Mouse (Mus musculus): Measurements from ENCODE around the gene Zfp853. TPM values are rescaled to one million over a fixed set of nuclear protein-coding genes. Genes with fewer than 3 reads are reported as not detected.

Gene Zfp853
- under 1 TPM; 0.17 to 0.38 TPM for total RNA-seq (2021)
- long read RNA-seq, experiment 1 = 0 reads
- long read RNA-seq, experiment 2 = 0 reads

DNA sequence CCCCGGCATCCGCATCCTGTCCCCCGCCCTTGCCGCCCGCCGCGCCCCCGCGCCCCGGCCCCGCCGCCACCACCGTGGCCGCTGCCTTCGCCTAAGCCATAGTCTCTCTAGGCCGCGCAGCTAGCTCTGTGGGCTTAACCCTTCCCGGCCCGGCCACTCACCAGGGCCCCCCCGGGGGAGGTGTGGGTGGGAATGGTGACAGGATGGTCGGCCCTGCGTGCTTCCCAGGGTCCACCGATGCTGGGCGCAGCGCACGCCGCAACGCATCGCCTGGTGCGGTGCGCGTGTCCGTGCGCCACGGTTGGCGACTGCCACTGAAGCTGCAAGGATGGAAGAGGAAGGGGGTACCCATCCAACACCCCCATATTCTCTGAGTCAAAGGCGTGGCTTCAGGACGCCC is at the start of gene Zfp853:
Gene Zfp853 (minus strand): TSS at position 220 of the 400 bp plus-strand sequence.
- DNase-seq (ENCODE audit: low spot score in 2 of 2) = no peak

DNA sequence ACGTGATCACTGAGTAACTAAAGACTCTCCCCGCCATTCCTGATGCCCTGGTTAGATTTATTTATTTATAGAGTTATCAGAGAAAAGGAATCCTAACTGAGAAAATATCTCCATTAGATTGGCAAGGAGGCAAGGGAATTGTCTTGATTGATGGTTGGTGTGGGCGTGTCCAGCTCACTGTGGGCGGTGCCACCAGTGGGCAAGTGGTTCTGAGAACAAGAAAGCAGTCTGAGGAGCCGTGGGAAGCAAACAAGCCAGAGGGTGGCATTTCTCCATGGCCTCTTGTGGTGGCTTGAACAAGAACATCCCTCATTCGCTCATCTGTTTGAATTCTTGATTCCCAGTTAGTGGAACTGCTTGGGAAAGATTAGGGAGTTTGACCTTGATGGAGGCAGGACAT is 46.2 kb upstream of the Zfp853 start:
- no peak for DNase-seq (ENCODE audit: low spot score in 2 of 2)

DNA sequence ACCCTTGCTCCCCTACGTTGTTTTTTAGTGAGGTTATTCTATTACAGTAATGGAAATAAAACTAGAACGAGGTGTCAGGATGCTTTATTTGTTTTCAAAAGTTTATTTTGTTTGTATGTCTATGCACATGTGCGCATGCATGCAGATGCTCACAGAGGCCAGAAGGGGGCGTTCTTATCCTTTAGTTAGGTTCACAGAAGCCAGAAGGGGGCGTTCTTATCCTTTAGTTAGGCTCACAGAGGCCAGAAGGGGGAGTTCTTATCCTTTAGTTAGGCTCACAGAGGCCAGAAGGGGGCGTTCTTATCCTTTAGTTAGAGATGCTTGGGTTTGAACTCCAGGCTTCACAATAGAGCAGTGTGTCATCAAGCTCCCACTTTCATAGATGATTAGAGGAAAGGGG is 43.1 kb upstream of the Zfp853 start:
- DNase-seq (ENCODE audit: low spot score in 2 of 2) = no peak

DNA sequence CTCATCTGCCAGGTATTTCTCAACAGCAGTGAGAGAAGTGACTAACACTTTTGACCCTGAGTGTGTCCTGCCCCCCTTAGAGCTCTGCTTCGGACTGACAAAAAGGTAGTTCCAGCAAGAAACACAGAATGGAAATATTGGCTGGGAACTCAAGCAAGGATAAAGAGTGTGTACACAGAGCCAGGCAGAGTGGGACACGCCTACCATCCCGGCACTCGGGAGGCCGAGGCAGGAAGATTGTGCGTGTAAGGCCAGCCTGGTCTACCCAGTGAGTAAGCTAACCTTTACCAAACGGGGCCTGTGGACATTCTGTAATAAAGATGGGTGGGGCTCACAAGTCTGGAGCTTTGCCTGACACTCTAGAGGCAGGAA is 41.7 kb upstream of the Zfp853 start:
- no peak for DNase-seq (ENCODE audit: low spot score in 2 of 2)

DNA sequence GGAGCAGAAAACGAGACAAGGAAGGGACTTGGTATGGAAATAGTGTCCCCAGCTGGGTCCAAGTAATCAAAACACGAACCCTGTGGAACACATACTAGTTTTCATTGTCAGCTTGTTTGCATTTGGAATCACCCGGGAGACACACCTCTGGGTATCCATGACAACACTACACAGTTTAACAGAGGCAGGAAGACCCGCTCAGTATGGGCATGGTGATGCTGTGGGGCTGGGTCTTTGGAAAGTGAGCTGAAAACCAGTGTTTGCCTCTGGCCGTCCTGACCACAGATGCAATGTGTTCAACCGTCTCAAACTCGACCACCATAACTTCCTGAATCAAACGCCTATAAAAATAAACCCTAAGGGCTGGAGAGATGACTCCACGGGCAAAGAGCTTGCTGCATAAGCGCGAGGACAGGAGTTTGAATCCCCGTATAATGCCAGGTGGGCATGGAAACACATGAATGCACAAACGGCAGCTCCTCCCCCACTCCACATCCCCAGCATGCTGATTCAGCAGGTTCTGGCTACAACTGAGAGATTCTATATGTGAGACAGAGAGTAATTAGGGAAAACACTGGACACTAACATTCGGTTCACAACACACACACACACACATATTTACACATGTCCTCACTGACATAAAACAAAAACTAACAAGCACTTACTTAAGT is 41.1 kb upstream of the Zfp853 start:
- no peak for DNase-seq (ENCODE audit: low spot score in 2 of 2)

DNA sequence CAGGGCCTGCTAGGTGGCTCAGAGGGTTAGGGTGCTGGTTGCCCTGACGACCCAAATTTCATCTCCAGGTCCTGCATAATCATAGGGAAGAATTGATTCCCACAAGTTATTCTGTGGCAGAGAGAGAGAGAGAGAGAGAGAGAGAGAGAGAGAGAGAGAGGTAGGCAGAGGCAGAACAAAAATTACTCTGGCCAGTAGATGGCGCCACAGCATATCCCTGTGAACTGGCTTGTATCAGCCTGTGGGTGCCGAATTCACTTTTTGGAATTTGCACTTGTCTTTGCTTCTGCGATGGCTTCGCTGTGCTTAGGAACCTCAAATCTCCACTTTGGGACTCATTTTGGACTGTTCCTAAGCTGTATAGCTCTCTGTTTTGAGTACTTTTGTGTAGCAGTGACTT is 40.4 kb upstream of the Zfp853 start:
- DNase-seq (ENCODE audit: low spot score in 2 of 2) = peak; percentile 73 to 75

DNA sequence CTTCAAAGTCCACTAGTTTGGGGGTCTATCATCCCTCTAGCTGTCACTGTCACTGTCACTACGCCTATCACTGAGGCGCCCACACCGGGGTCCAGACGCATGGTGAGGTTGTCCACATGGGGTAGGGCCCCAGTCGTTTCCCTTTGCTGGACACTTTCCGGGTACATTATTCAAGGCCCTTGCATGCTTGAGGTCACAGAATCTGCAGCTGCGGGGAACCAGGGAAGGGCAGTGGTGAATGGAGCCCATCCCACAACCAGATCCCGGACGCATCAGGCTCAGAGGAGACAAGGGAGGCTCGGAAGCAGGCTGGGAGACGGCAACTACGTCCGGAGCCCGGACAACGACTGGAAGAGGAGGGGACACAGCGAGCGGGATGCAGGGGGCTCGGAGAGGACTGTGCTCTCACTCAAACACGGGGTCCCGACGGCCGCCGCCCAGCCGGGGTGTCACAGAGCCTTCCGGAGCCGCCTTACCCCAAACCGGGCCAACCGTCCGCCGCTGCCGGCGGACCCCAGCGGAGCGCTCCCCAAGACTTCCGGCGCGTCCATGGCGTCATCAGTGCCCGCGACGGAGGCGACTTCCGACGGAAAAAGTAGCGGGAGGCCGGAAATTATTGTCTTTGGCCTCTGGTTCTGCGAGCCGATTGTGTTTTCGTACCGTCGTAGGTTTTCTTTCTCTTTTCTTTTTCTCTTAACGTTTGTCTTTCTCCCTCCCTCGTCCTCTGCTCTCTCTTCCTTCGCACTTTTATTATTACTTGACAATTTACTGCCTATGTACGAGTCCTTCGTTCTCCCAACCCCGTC is 35.5 kb upstream of the Zfp853 start, which contains the start of gene Zdhhc4:
Gene Zdhhc4 (minus strand): TSS at position 567 of the 806 bp plus-strand sequence.
- DNase-seq (ENCODE audit: low spot score in 2 of 2) = peak; percentile 94 to 97

DNA sequence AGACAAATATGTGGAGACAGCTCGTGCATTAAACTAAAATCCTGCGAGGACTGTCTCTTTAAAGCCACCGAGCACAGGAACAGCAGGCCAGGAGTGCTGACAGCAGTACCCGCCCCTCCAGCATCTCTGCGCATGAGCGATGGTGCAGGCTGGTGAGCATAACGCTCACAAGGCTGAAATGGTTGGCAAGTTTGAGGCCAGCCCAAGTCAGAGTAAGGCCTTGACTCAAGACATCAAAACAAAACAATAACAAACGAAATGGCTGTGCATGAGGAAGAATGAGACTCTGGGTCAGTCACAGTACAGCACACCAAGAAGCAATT is 23.8 kb upstream of the Zfp853 start:
- peak in 1 of 2 experiments; percentile 49 for DNase-seq (ENCODE audit: low spot score in 2 of 2)

DNA sequence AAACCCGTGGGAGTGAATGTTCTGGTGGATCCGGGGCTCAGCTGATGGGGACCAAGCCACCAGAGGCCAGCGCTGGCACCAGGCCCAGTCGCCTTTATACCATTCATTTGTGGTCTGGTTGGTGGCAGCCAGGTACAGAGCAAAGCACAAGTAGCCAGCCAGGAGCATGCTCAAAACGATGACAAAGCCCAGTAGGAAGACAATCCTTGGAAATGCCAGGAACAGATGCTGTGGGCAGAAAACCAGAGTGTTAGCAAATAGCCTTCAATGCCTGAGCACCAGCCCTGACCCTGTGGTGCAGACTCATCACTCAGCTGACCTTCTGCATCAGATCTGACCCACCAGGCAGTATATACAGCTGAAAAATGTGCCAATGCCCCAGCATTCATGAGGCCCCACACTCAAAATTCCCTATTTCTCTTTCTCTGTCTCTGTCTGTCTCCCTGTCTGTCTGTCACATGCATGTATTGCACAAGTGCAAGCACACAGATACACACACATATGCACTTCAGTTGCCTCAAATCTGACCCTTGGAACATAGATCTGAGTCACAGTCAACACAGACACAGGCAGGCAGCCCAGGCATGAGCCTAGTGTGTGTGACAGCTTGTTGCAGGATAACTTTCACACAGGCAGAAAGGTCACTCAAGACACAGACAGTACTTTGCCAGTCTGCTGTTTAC is 23.3 kb upstream of the Zfp853 start:
- DNase-seq (ENCODE audit: low spot score in 2 of 2) = peak in 1 of 2 experiments; percentile 38

DNA sequence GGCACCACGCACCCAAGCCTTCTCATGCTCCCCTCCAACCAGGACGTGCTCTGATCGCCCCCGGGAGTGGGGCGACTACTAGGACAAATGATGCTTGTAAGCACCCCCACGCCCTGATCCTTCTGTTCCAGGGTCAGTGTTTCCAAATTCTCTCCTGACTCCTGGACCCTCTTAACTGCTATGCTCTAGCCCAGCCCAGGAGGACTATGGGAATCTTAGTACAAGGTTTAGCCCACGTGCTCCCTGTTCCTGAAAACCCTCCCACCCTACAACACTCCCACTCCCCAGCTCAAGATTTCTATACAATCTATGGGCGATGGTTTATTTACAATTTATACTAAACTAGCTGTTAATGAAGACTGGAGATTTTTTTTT is 22.1 kb upstream of the Zfp853 start:
- DNase-seq (ENCODE audit: low spot score in 2 of 2) = no peak

DNA sequence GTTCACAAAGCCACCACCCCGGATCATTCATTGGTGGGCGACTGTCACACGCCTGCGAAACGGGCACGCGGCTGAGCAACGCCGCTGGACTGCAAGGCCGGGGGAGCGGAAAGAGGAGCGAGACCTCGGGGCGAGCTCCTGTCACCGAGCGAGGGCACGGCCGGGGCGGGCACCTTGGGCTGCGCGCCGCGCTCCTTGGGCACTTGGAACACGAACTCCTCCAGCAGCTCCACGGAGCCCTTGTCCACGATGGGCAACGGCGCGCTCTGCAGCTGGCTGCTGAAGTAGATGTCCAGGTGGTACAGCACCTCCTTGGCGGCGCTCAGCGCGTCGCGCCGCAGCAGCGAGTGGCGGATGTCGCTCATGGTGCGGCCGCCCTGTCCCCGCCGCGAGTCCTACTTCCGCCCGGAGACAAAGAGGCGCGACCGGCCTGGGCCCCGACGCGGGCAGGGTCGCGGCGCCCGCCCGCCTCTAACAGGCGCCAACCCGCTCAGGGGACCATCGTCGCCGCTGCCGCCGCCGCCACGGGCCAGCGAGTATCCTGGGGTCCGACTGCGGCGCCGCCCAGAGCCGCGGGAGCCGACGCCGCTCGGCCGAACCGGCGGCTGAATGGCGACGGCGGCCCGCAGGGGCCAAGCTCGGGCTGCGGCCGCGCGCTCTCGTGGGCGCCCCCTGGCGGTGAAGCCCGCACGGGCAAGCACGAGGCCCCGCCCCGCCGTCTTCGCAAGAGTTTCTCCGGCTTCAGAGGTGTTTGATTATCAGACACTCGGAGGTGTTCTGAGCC is 21.5 kb upstream of the Zfp853 start, which contains the start of gene E130309D02Rik:
Gene E130309D02Rik (minus strand): TSS at position 631 of the 784 bp plus-strand sequence.
- DNase-seq (ENCODE audit: low spot score in 2 of 2) = peak; percentile 95 to 97

DNA sequence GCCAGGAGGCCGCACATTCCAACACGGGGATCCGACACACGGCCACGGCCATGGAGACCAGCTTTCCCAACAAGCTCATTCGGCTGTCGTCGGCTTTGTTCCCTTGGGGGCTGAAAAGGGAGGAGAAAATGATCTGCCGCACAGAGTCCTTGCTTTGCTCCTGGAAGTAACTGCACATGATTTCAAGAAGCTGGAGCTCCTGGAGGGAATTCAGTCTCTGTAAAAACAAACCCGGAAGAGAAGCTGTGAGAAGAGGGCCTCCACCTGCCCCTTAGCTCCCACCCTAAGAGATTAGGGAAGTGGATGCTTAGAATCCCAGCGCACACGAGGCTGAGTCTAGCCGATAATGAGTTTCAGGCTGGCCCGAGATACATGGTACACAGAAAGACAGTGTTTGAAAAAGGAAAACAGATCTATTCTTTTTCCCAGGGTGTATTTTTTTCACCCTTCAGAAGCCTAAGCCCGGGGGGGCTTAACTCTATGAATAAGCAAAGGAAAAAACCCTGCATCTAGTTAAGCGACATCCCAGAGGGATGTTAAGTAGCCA is 20.8 kb upstream of the Zfp853 start:
- DNase-seq (ENCODE audit: low spot score in 2 of 2) = no peak

DNA sequence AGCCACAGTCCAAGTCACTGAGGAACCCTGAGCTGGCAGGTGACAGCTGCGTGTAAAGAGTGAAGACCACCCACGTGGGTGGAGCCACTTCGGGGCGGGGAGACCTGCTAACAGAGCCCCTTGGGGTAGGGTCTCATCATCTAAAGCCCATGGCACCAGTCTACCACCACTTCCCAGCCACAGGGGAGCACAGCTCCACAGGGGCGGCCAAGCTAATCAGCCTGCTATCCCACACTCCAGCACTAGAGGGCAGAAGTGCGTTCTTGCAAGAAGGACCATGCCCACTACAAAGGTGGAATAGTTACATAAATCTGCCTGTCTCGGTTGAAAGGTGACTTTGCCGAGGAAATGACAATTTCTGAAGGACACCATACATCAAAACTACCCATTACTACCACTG is 18.5 kb upstream of the Zfp853 start:
- peak; percentile 70 to 76 for DNase-seq (ENCODE audit: low spot score in 2 of 2)

DNA sequence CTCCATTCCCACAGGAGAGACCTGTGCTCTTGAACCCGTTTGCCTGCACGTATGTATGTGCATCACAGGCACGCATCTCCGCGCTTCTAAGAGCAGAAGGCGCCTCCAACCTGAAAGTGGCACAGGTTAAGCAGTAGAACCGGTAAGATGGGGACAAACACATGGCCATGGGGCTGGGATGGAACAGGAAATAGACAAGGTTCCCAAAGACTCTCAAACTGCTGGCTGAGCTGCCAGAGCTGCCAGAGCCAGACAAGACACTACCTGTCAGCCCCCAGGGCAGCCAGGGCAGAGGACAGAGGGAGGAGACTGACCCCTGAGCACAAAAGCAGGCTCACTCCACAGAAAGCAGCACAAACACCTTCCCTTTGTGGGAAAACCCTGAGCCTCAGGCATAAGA is 16.5 kb upstream of the Zfp853 start:
- DNase-seq (ENCODE audit: low spot score in 2 of 2) = no peak

DNA sequence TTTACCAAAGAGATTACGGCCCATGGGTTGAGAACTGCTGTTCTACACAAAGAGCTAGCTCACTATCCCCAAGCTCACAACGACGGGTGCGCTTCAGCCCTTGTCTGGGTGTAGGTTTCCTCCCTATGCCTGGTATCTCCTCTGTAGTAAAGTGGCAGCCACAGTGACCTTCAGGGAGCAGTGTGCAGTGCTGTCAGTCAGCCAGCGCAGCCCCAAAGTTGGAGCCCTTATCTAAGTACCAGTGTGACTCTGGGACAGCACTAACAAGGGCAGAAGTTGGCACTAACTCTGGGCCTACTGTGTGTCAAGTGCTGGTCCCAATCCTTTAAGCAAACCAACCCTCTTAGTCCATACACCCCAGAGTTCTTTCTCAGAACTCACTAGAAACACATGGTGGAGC is 15.4 kb upstream of the Zfp853 start:
- no peak for DNase-seq (ENCODE audit: low spot score in 2 of 2)

DNA sequence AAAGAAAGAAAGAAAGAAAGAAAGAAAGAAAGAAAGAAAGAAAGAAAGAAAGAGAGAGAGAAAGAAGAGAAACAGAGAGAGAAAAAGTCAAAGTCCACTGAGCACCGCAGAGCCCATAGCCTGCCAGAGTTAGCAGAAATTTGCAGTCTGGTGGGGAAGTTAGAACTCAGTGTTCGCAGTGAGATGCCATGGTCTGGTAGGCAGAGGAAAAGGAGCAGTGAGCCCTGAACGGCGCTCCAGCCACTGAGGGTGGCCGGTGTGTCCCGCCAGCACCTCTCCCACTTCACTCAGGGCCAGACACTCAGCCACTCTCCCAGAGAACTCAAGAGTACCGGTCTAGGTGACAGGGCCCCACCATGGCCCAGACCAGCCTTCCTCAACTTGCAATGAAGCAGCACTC is 10.8 kb upstream of the Zfp853 start:
- no peak for DNase-seq (ENCODE audit: low spot score in 2 of 2)

DNA sequence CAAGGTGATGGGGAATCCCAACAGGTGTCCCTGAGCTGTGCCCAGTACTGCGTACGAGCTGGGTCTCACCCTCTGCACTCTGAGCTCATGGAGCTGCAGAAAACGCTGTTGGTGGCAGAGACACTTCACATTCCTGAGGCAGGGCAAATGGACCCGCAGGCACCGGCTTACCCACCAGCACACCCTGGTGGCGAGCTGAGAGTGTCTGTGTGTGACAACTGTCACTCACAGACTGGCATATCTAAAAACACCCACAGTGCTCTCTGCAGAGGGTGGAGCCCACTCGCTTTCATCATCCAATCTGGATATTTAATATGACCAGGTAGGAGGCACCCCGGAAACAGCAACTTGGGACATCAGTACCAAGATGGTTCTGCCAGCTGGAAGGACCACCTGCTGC is 7.9 kb upstream of the Zfp853 start:
- no peak for DNase-seq (ENCODE audit: low spot score in 2 of 2)

DNA sequence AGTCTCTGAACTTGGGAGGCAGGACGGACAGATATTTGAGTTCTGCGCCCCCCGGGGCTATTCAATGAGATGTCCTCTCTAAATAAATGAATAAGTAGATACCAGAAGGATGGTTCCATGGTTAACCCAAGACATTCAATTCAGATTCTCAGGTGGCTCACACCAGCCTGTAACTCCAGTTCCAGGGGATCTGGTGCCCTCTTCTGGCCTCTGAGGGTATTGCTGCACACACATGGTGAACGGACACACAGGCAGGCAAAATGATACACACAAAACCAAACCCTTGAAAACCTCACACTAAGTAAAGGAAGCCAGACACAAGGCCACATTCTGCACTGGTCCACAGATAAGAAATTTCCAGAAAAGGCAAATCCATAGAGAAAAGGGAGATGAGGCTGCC is 6.3 kb upstream of the Zfp853 start:
- peak; percentile 47 to 61 for DNase-seq (ENCODE audit: low spot score in 2 of 2)

DNA sequence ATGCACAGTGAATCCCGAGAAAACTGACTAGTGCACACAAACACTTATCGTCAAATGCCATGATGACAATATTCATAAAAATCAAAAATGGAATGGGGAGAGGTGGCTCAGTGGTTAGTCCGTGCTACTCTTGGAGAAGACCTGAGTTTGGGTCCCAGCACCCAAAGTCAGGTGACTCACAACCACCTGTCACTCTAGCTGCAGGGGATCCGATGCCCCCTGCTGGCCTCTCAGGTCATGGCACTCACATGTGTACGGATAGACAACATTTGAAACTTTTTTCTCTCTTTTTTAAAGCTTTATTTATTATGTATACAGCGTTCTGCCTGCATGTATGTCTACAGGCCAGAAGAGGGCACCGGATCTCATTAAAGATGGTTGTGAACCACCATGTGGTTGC is 5.0 kb upstream of the Zfp853 start:
- DNase-seq (ENCODE audit: low spot score in 2 of 2) = no peak

DNA sequence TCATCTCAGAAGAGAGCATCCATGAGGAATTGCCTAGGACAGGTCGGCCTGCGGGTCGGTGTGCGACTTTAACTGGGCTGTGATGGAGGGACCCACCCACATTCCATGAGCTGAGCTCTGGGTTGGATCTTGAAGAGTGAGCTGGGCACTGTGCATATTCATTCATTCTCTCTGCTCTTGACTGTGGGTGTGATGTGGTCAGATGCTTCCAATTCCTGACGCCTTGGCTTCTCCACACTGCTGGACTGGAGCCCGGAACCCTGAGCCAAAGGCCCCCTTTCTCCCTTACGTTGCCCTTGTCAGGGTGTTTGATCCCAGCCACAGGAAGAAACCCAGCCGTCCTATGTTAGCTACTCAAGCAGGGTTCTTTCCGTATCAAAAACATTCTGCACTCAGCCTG is 4.6 kb upstream of the Zfp853 start:
- no peak for DNase-seq (ENCODE audit: low spot score in 2 of 2)

DNA sequence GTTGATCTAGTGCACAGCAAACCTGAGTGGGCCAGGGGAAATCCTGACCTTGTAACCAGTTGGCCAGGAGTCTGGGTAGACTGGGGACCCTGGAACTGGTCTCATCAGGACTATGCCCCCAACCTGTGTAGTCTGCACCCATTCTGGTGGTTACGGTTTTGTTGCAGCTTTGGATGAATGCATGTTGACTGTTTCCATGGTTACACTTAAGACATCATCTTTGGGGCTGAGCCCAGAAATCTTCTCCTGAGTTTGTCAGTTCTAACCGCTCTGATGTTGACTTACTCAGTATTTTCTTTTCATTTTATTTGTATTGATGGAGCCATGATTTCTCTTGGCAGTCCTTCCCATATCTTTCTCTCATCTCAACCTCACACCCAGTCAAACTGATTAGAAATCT is 1.9 kb upstream of the Zfp853 start:
- no peak for DNase-seq (ENCODE audit: low spot score in 2 of 2)
